Mouse (Mus musculus) embryo, embryonic 10.5 days (tissue): ENCODE data around the gene Filip1.

Experiments used
- DNase-seq: peaks from one replicate; pipeline ENCODE4 v3.0.0-alpha.2; 2015; ENCODE audit warnings: low spot score

The Filip1 gene

GRCm38 (mm10) chr9:79947973-79948372 is 64.7 kb downstream of the Filip1 start:
- DNase-seq = no peak

GRCm38 (mm10) chr9:79947414-79947813 is 65.2 kb downstream of the Filip1 start:
- no peak for DNase-seq

GRCm38 (mm10) chr9:79944872-79945271 is 67.8 kb downstream of the Filip1 start:
- DNase-seq = no peak

GRCm38 (mm10) chr9:79943986-79944385 is 68.7 kb downstream of the Filip1 start:
- DNase-seq = no peak

- no peak for DNase-seq
Observed at GRCm38 (mm10) chr9:79938416-79939206, 74.0 kb downstream of the Filip1 start.

GRCm38 (mm10) chr9:79937570-79937969 is 75.1 kb downstream of the Filip1 start:
- DNase-seq = no peak

- no peak for DNase-seq
Observed at GRCm38 (mm10) chr9:79932578-79932977, 80.1 kb downstream of the Filip1 start.

- DNase-seq = no peak
Observed at GRCm38 (mm10) chr9:79928092-79928491, 84.6 kb downstream of the Filip1 start.

GRCm38 (mm10) chr9:79927156-79927870 is 85.3 kb downstream of the Filip1 start:
- DNase-seq = no peak

GRCm38 (mm10) chr9:79926464-79927155 is 86.0 kb downstream of the Filip1 start:
- no peak for DNase-seq

GRCm38 (mm10) chr9:79925950-79926349 is 86.7 kb downstream of the Filip1 start:
- DNase-seq = no peak

GRCm38 (mm10) chr9:79923262-79923661 is 89.4 kb downstream of the Filip1 start:
- DNase-seq = no peak

- no peak for DNase-seq
Observed at GRCm38 (mm10) chr9:79922493-79922760, 90.2 kb downstream of the Filip1 start.

- no peak for DNase-seq
Observed at GRCm38 (mm10) chr9:79921701-79922492, 90.8 kb downstream of the Filip1 start.

- no peak for DNase-seq
Observed at GRCm38 (mm10) chr9:79920540-79920933, 92.1 kb downstream of the Filip1 start.

GRCm38 (mm10) chr9:79919750-79920539 is 92.7 kb downstream of the Filip1 start:
- no peak for DNase-seq

GRCm38 (mm10) chr9:79919303-79919721 is 93.3 kb downstream of the Filip1 start:
- no peak for DNase-seq

- peak; percentile 30 for DNase-seq
Observed at GRCm38 (mm10) chr9:79918325-79919117, 94.1 kb downstream of the Filip1 start.

- no peak for DNase-seq
Observed at GRCm38 (mm10) chr9:79914276-79914675, 98.4 kb downstream of the Filip1 start.

GRCm38 (mm10) chr9:79912971-79913370 is 99.7 kb downstream of the Filip1 start:
- no peak for DNase-seq

- no peak for DNase-seq
Observed at GRCm38 (mm10) chr9:79910166-79910565, 102.5 kb downstream of the Filip1 start.
